In genomic region chr5:100240876-100241275, GRCm38 (mm10) we compare ENCODE assay signal across 9 mouse cellular contexts.
A peak's percentile ranks its signal among the peaks of the same experiment; 100 is the strongest.
DNase-seq lines count a peak whose midpoint lies in the region; ATAC-seq and TF ChIP-seq lines count a peak whose summit lies in the region.
"Had no signal": no experiment of that assay in that cellular context is flagged by ENCODE, and none has a peak within 500 bp of the region (broad histone marks: within the 10 kb centered on the region; RNA-seq: fewer than 3 reads in every experiment).

No protein-coding gene starts in this region.

- H3K27me3 ChIP-seq in small intestine, adult 2 months (ENCODE audit: control insufficient read depth, insufficient read depth, low read length): no peaks in the 10 kb centered on the region
- H3K27me3 ChIP-seq: neural tube, embryonic 13.5 days had no signal

- intact Hi-C loops in left cerebral cortex, adult 2 months (cut with DNase I): loop anchor here (1.0 kb wide), 3 partner anchors 74 to 171 kb away; no protein-coding TSS in a partner anchor

- H3K4me3 ChIP-seq in layer of hippocampus, adult 2 months: no peak overlapping the region
- H3K4me3 ChIP-seq in left cerebral cortex, adult 2 months: no peak overlapping the region
- H3K4me3 ChIP-seq in small intestine, adult 2 months (ENCODE audit: low read depth, low read length): no peak overlapping the region
- H3K4me3 ChIP-seq: neural tube, embryonic 13.5 days had no signal

- H3K4me1 ChIP-seq in small intestine, adult 2 months (ENCODE audit: control insufficient read depth, insufficient read depth, insufficient read length, low read length): no peaks in the 10 kb centered on the region
- H3K4me1 ChIP-seq: neural tube, embryonic 13.5 days had no signal

- WGBS in small intestine, adult 2 months: 51% methylated on average over 6 of the region's 6 CpGs

- no peak overlapping the region for H3K27ac ChIP-seq in layer of hippocampus, adult 2 months
- no peak overlapping the region for H3K27ac ChIP-seq in left cerebral cortex, adult 2 months
- H3K27ac ChIP-seq in small intestine, adult 2 months (ENCODE audit: insufficient read depth, low read depth, low read length): no peak overlapping the region
- H3K27ac ChIP-seq: neural tube, embryonic 13.5 days had no signal

- peak; percentile 89 for TF ChIP-seq CTCF in layer of hippocampus, adult 2 months (conservative IDR thresholded peaks at IDR 0.05)
- peak; percentile 77 for TF ChIP-seq CTCF in left cerebral cortex, adult 2 months (IDR thresholded peaks at IDR 0.05)
- peak; percentile 34; the same call in 1 of the 2 replicates for TF ChIP-seq CTCF in small intestine, adult 2 months (IDR thresholded peaks at IDR 0.05; ENCODE audit: extremely low read depth, insufficient read length, insufficient replicate concordance, low read depth, low read length)

- peak; percentile 43 for DNase-seq in cerebellum, adult 11 months
- no peak for DNase-seq in cerebellum, adult 11-12 months
- peak; percentile 37 to 71 for DNase-seq in layer of hippocampus, adult 2 months (ENCODE audit: low spot score in 2 of 2)
- DNase-seq in layer of hippocampus, adult 9-11 months: no peak
- DNase-seq in NIH3T3 (ENCODE audit: low read depth): peak; percentile 48
- peak; percentile 48 to 53 for DNase-seq in left cerebral cortex, adult 2 months (ENCODE audit: extremely low spot score in 1 of 2, low spot score in 2 of 2)

- 0 out of 2 replicates have a peak, but pooled peaks have one; percentile 62 for ATAC-seq in frontal cortex, adult (ENCODE audit: low TSS enrichment)

- H3K36me3 ChIP-seq in small intestine, adult 2 months (ENCODE audit: control insufficient read depth, insufficient read depth, low read length): no peaks in the 10 kb centered on the region
- H3K36me3 ChIP-seq: neural tube, embryonic 13.5 days had no signal

- no peak for TF ChIP-seq POLR2A in small intestine, adult 2 months (IDR thresholded peaks at IDR 0.05; ENCODE audit: low read depth, low read length)

Comparison
In these comparisons a context has a peak if more than half of its experiments do, and no peak if none do; other contexts are left out.
1. DNase-seq: peak in cerebellum, adult 11 months (single experiment), layer of hippocampus, adult 2 months (2 of 2), NIH3T3 (single experiment) and left cerebral cortex, adult 2 months (2 of 2); none in cerebellum, adult 11-12 months (single experiment) and layer of hippocampus, adult 9-11 months (single experiment).
2. CTCF ChIP-seq: peak in every context shown above with its lines; median percentile 89 in layer of hippocampus, adult 2 months; 77 in left cerebral cortex, adult 2 months; 34 in small intestine, adult 2 months.